Mouse (Mus musculus): ENCODE measurements around the gene Siah2. TPM values are rescaled to one million over a fixed set of nuclear protein-coding genes. Genes with fewer than 3 reads are reported as not detected.
A peak's percentile ranks its signal among the peaks of the same experiment; 100 is the strongest.

Gene Siah2
- polyA plus RNA-seq, 1 experiment, result 31.2 TPM

DNA sequence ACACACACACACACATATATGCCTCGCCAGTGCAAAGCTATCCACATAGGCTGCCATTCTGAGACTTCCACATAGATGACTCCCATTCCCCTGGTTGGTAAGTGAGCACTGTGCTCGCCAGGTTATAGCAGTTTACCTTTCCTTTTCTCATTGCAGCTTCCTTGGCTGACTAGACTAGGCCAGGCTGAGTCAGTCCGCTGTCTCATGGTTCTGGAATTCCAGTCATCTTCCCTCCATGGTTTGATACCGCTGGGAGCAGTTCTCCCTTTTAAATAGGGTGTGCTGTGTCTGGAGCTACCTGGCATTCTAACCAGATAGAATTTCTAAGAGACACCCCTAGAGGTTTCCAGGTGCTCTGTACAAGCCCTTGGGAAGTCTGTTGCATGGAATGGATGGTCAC, 46.0 kb downstream of the Siah2 start:
- H3K4me3 ChIP-seq, result no peak overlapping the region
- no peaks in the 10 kb centered on the region for H3K79me2 ChIP-seq (ENCODE audit: control insufficient read depth, insufficient read depth)
- H3K27me3 ChIP-seq (ENCODE audit: control insufficient read depth, insufficient read depth, insufficient read length), result no peaks in the 10 kb centered on the region
- no peaks in the 10 kb centered on the region for H3K36me3 ChIP-seq (ENCODE audit: control insufficient read depth, insufficient read depth)
- H3K4me2 ChIP-seq (ENCODE audit: low read depth), result no peak overlapping the region
- H3ac ChIP-seq (ENCODE audit: control insufficient read depth, insufficient read length), result no peak overlapping the region
- no peak for TF ChIP-seq POLR2AphosphoS2 (IDR thresholded peaks at IDR 0.05; ENCODE audit: insufficient read length, low read depth)
- TF ChIP-seq SRF (IDR thresholded peaks at IDR 0.05; ENCODE audit: control insufficient read depth, insufficient read length, low read depth), result no peak
- TF ChIP-seq MYOG (IDR thresholded peaks at IDR 0.05; ENCODE audit: control insufficient read depth in 1 of 3, insufficient read depth in 1 of 3, insufficient read length in 2 of 3, low read depth in 2 of 3), result no peak
- no peak for TF ChIP-seq E2F4 (IDR thresholded peaks at IDR 0.05; ENCODE audit: insufficient read depth)
- TF ChIP-seq MYOD1 (IDR thresholded peaks at IDR 0.05; ENCODE audit: control insufficient read depth in 1 of 3, insufficient read length in 2 of 3, low read depth in 2 of 3), result no peak
- TF ChIP-seq TCF3 (IDR thresholded peaks at IDR 0.05; ENCODE audit: insufficient read length, low read depth), result no peak
- no peak for TF ChIP-seq POLR2A (IDR thresholded peaks at IDR 0.05; ENCODE audit: insufficient read length, low read depth)
- no peak for TF ChIP-seq CEBPB (IDR thresholded peaks at IDR 0.05; ENCODE audit: insufficient read depth, poor library complexity, severe bottlenecking)
- no peak for TF ChIP-seq TCF12 (IDR thresholded peaks at IDR 0.05; ENCODE audit: insufficient read depth, poor library complexity, severe bottlenecking)
- TF ChIP-seq MAX (IDR thresholded peaks at IDR 0.05; ENCODE audit: low read depth), result no peak

DNA sequence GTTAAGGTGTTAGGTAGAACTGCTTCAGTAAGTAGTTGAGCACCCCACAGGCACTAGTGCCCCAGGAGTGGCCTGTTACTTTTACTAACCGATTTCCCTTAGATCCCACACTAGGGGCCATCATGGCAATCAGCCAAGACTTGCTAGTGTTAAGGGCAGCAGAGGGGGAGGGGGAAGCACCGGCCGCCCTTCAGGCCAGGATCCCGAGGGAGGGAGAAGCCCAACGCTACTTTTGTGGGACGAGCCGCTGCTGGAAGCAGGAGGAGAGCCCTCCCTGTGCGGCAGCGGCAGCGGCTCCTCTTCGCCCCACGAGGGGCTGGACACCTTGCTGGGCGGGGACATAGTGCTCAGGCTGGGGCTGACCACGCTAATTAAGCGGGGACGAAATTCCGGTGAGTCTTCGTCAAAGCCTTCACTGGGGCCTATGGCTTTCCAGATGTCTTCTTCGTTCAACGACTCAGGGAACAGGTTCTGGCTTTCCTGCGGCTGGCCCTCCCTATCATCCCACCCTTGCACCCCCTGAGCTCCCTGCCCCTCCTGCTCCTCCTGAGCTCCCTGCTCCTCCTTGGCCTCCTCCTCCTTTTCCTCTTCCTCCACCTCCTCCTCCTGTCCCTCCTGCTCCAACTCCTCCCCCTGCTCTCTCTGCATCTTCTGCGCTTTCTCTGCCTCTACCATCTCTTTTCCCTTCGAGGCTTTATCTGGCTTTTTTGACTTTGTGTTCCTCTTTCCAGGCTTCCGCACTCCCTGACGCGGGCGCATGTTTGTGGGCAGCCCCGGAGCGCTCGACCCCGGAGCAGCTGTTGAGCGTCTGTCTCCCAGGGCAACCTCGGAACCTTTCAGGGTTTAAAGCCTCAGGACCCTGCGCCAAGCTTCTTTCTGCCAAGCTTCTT, 55.5 kb downstream of the Siah2 start, which contains the start of gene Erich6:
TSS of gene Erich6 (minus strand) at position 802 of the 890 bp plus-strand sequence.
- H3ac ChIP-seq (ENCODE audit: control insufficient read depth, insufficient read length), result no peak within 1 kb of the TSS
- no peaks in the 10 kb centered on the region for H3K27me3 ChIP-seq (ENCODE audit: control insufficient read depth, insufficient read depth, insufficient read length)
- H3K4me2 ChIP-seq (ENCODE audit: low read depth), result peak within 1 kb of the TSS; percentile 94
- H3K79me2 ChIP-seq (ENCODE audit: control insufficient read depth, insufficient read depth), result no peaks in the 10 kb centered on the region
- H3K4me3 ChIP-seq, result peak within 1 kb of the TSS; percentile 27
- TF ChIP-seq MYOG (IDR thresholded peaks at IDR 0.05; ENCODE audit: control insufficient read depth in 1 of 3, insufficient read depth in 1 of 3, insufficient read length in 2 of 3, low read depth in 2 of 3) (peak in 2 of 3 experiments; percentile 33 to 73), MYOD1 (IDR thresholded peaks at IDR 0.05; ENCODE audit: control insufficient read depth in 1 of 3, insufficient read length in 2 of 3, low read depth in 2 of 3) (peak in 2 of 3 experiments; percentile 50 to 58), REST (IDR thresholded peaks at IDR 0.05; ENCODE audit: insufficient read depth, insufficient read length) (no peak)
- H3K36me3 ChIP-seq (ENCODE audit: control insufficient read depth, insufficient read depth), result no peaks in the 10 kb centered on the region

DNA sequence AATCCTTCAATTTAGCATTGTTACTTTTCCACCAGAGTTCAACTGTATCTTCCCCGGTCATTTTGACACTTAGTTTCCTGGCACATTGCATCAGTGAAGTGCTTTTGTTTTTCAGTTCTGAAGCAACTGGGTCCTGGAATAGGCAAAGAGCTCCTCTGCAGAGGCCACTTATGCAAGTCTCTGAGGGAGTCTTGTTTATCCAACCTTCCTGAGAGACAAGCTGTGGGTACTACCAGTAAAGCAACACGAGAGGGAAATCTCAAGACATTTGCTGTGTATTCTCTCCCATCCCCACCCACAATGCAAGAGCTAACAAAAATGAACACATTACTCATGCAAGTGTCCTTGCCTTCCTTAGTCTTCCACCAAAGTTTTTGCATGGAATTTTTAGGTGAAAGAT, 60.5 kb downstream of the Siah2 start:
- H3ac ChIP-seq (ENCODE audit: control insufficient read depth, insufficient read length), result no peak overlapping the region
- no peaks in the 10 kb centered on the region for H3K79me2 ChIP-seq (ENCODE audit: control insufficient read depth, insufficient read depth)
- no peaks in the 10 kb centered on the region for H3K36me3 ChIP-seq (ENCODE audit: control insufficient read depth, insufficient read depth)
- no peak overlapping the region for H3K4me2 ChIP-seq (ENCODE audit: low read depth)
- no peak overlapping the region for H3K4me3 ChIP-seq
- H3K27me3 ChIP-seq (ENCODE audit: control insufficient read depth, insufficient read depth, insufficient read length), result no peaks in the 10 kb centered on the region
- TF ChIP-seq TCF12 (IDR thresholded peaks at IDR 0.05; ENCODE audit: insufficient read depth, poor library complexity, severe bottlenecking), result no peak
- TF ChIP-seq MAX (IDR thresholded peaks at IDR 0.05; ENCODE audit: low read depth), result no peak
- TF ChIP-seq SRF (IDR thresholded peaks at IDR 0.05; ENCODE audit: control insufficient read depth, insufficient read length, low read depth), result no peak
- no peak for TF ChIP-seq REST (IDR thresholded peaks at IDR 0.05; ENCODE audit: insufficient read depth, insufficient read length)
- TF ChIP-seq CEBPB (IDR thresholded peaks at IDR 0.05; ENCODE audit: insufficient read depth, poor library complexity, severe bottlenecking), result no peak
- TF ChIP-seq POLR2A (IDR thresholded peaks at IDR 0.05; ENCODE audit: insufficient read length, low read depth), result no peak
- TF ChIP-seq E2F4 (IDR thresholded peaks at IDR 0.05; ENCODE audit: insufficient read depth), result no peak
- no peak for TF ChIP-seq POLR2AphosphoS2 (IDR thresholded peaks at IDR 0.05; ENCODE audit: insufficient read length, low read depth)
- no peak for TF ChIP-seq TCF3 (IDR thresholded peaks at IDR 0.05; ENCODE audit: insufficient read length, low read depth)
- TF ChIP-seq USF1 (IDR thresholded peaks at IDR 0.05; ENCODE audit: low read depth), result no peak

DNA sequence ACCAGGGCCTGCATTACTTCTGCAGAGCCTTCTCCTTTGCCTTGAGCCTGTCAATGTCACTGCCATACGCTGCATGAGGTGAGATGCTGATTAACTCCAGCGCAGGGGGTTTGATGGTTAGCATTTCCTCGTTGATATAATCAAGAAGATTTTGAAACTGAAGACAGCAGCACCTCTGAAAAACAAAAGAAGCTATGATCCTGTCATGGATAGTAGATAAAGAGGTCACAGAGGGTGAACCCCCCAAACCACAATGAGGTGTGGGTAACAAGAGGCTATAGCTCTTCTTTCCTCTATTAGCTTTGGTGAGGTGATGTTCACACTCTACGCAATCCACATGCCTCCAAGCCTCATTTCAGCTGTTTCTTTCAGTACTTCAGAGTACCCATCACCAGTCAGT, 67.2 kb downstream of the Siah2 start:
- no peak overlapping the region for H3ac ChIP-seq (ENCODE audit: control insufficient read depth, insufficient read length)
- H3K27me3 ChIP-seq (ENCODE audit: control insufficient read depth, insufficient read depth, insufficient read length), result no peaks in the 10 kb centered on the region
- TF ChIP-seq MYOD1 (IDR thresholded peaks at IDR 0.05; ENCODE audit: control insufficient read depth in 1 of 3, insufficient read length in 2 of 3, low read depth in 2 of 3) (no peak), CEBPB (IDR thresholded peaks at IDR 0.05; ENCODE audit: insufficient read depth, poor library complexity, severe bottlenecking) (no peak), TCF3 (IDR thresholded peaks at IDR 0.05; ENCODE audit: insufficient read length, low read depth) (no peak), MYOG (IDR thresholded peaks at IDR 0.05; ENCODE audit: control insufficient read depth in 1 of 3, insufficient read depth in 1 of 3, insufficient read length in 2 of 3, low read depth in 2 of 3) (no peak), POLR2A (IDR thresholded peaks at IDR 0.05; ENCODE audit: insufficient read length, low read depth) (no peak), SRF (IDR thresholded peaks at IDR 0.05; ENCODE audit: control insufficient read depth, insufficient read length, low read depth) (no peak), POLR2AphosphoS2 (IDR thresholded peaks at IDR 0.05; ENCODE audit: insufficient read length, low read depth) (no peak), TCF12 (IDR thresholded peaks at IDR 0.05; ENCODE audit: insufficient read depth, poor library complexity, severe bottlenecking) (no peak), MAX (IDR thresholded peaks at IDR 0.05; ENCODE audit: low read depth) (no peak), REST (IDR thresholded peaks at IDR 0.05; ENCODE audit: insufficient read depth, insufficient read length) (no peak)

More for the DNA sequence above, 67.2 kb downstream of the Siah2 start:
- Histone ChIP-seq H3K4me3 (no peak overlapping the region), H3K79me2 (ENCODE audit: control insufficient read depth, insufficient read depth) (no peaks in the 10 kb centered on the region), H3K36me3 (ENCODE audit: control insufficient read depth, insufficient read depth) (no peaks in the 10 kb centered on the region), H3K4me2 (ENCODE audit: low read depth) (no peak overlapping the region)

Other genes with a start within 250 kb of the Siah2 start
- gene Eif2a, start 166.6 kb downstream of the Siah2 start, polyA plus RNA-seq (2012; fragmentation: generic; extraction: Trizol), result 14.4 TPM
- 28.3 TPM for gene Serp1, start 166.5 kb downstream of the Siah2 start, polyA plus RNA-seq (2012; fragmentation: generic; extraction: Trizol)
- 35.6 TPM for gene Selenot, start 115.8 kb downstream of the Siah2 start, polyA plus RNA-seq (2012; fragmentation: generic; extraction: Trizol)
- gene Erich6, start 55.2 kb downstream of the Siah2 start, polyA plus RNA-seq (2012; fragmentation: generic; extraction: Trizol), result 0.20 TPM
- not detected for gene Mindy4b-ps, start 129.9 kb upstream of the Siah2 start, polyA plus RNA-seq (2012; fragmentation: generic; extraction: Trizol)
- not detected for gene Clrn1, start 192.9 kb upstream of the Siah2 start, polyA plus RNA-seq (2012; fragmentation: generic; extraction: Trizol)

Data from myocyte (in vitro differentiated cells).